Mouse (Mus musculus) liver, embryonic 14.5 days (tissue): ENCODE data around the gene Shcbp1l.

Source experiments
- CTCF ChIP-seq: IDR thresholded peaks from 2 replicates; pipeline ENCODE4 v1.5.1; 2016; ENCODE audit warnings: antibody characterized with exemption, low read depth, control low read depth
- EP300 ChIP-seq: IDR thresholded peaks from 2 replicates; pipeline ENCODE4 v1.6.1; 2016; ENCODE audit warnings: antibody characterized with exemption, low read depth

DNA sequence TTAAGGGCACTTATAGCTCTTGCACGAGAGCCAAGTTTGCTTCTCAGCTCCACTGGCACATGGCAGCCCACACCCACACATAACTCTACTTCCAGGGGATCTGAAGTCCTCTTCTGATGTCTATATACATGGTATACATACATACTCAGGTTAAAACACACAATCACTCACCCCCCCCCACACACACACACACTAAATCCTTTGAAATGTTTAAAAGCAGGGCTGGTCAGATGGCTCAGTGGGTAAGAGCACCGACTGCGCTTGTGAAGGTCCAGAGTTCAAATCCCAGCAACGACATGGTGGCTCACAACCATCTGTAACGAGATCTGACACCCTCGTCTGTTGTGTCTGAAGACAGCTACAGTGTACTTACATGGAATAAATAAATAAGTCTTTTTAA lies 13.2 kb upstream of the Shcbp1l start:
- TF ChIP-seq CTCF, result no peak
- no peak for TF ChIP-seq EP300
